Mouse (Mus musculus): ENCODE measurements around the gene Chrm1.

DNA sequence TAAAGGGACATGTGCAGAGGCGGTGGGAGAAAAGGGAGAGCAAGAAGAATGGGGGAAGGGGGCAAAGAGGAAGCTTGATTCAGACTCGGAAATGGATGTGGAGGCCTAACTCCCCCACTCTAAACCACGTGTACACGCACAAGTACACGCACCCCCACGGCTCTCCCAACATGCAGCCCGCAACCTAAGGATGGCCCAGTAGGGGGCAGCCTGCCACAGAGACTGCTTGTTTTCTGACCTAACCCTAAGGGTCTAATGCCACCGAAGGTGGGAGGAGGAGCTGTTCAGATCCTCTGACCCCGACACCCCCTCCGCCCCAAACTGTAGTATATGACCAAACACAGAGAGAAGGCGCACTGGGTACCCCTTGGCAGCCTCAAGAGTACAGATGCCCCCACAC is 1.3 kb upstream of the Chrm1 start:
- TF ChIP-seq TCF3 (IDR thresholded peaks at IDR 0.05; ENCODE audit: insufficient read length, low read depth) (no peak), POLR2A (IDR thresholded peaks at IDR 0.05; ENCODE audit: insufficient read length, low read depth) (no peak), REST (IDR thresholded peaks at IDR 0.05; ENCODE audit: insufficient read depth, insufficient read length) (no peak), TCF12 (IDR thresholded peaks at IDR 0.05; ENCODE audit: insufficient read depth, poor library complexity, severe bottlenecking) (no peak), SRF (IDR thresholded peaks at IDR 0.05; ENCODE audit: control insufficient read depth, insufficient read length, low read depth) (no peak), MYOG (IDR thresholded peaks at IDR 0.05; ENCODE audit: control insufficient read depth in 1 of 3, insufficient read depth in 1 of 3, insufficient read length in 2 of 3, low read depth in 2 of 3) (no peak), MAX (IDR thresholded peaks at IDR 0.05; ENCODE audit: low read depth) (no peak)

Data from myocyte (in vitro differentiated cells).